Mouse (Mus musculus): ENCODE measurements at regions not wholly inside any gene's neighbourhood (a gene's known extent, or its start where the extent isn't known, plus 50 kb on each side); places are given as distances from the start of the nearest gene placed in this dataset.

GRCm38 (mm10) chr7:115333046-115333577 is 589.6 kb downstream of the Insc start:
- no peak for ATAC-seq (ENCODE audit: low FRiP score)

GRCm38 (mm10) chr7:115335051-115335450 is 591.6 kb downstream of the Insc start:
- no peaks in the 10 kb centered on the region for H3K36me3 ChIP-seq (replicated peaks)
- no peak overlapping the region for H3K27ac ChIP-seq
- H3K4me2 ChIP-seq, result no peak overlapping the region
- no peak for ATAC-seq (ENCODE audit: low FRiP score)
- H3K4me3 ChIP-seq (replicated peaks), result no peak overlapping the region
- 0 out of 2 replicates have a peak, but pooled peaks cover 2% of the 10 kb centered on the region for H3K9me3 ChIP-seq
- WGBS, result 96% methylated on average over 3 of the region's 3 CpGs
- no peaks in the 10 kb centered on the region for H3K27me3 ChIP-seq
- no peak overlapping the region for H3K9ac ChIP-seq
- H3K4me1 ChIP-seq, result 0 out of 2 replicates have a peak, but pooled peaks cover 2% of the 10 kb centered on the region

More at GRCm38 (mm10) chr7:115333046-115333577, 589.6 kb downstream of the Insc start:
- H3K4me1 ChIP-seq, result no peaks in the 10 kb centered on the region
- H3K27ac ChIP-seq, result no peak overlapping the region
- H3K4me3 ChIP-seq (replicated peaks), result no peak overlapping the region
- no peaks in the 10 kb centered on the region for H3K36me3 ChIP-seq (replicated peaks)
- H3K4me2 ChIP-seq, result no peak overlapping the region
- no peaks in the 10 kb centered on the region for H3K27me3 ChIP-seq
- 0 out of 2 replicates have a peak, but pooled peaks cover 2% of the 10 kb centered on the region for H3K9me3 ChIP-seq
- H3K9ac ChIP-seq, result no peak overlapping the region
- WGBS, result 83% methylated on average over 1 of the region's 1 CpGs

- H3K27me3 ChIP-seq, result no peaks in the 10 kb centered on the region
- 68% methylated on average over 7 of the region's 7 CpGs for WGBS
- H3K36me3 ChIP-seq (replicated peaks), result no peaks in the 10 kb centered on the region
- ATAC-seq (ENCODE audit: low FRiP score), result no peak
- no peak overlapping the region for H3K9ac ChIP-seq
- H3K4me3 ChIP-seq (replicated peaks), result no peak overlapping the region
- no peak overlapping the region for H3K4me2 ChIP-seq
- 0 out of 2 replicates have a peak, but pooled peaks cover 4% of the 10 kb centered on the region for H3K4me1 ChIP-seq
- 0 out of 2 replicates have a peak, but pooled peaks cover 2% of the 10 kb centered on the region for H3K9me3 ChIP-seq
- H3K27ac ChIP-seq, result no peak overlapping the region
These were observed 596.7 kb downstream of the Insc start for GRCm38 (mm10) chr7:115340155-115340554.

GRCm38 (mm10) chr7:115341007-115341406 is 597.5 kb downstream of the Insc start:
- no peak overlapping the region for H3K4me2 ChIP-seq
- H3K4me1 ChIP-seq, result 0 out of 2 replicates have a peak, but pooled peaks cover 4% of the 10 kb centered on the region
- H3K9me3 ChIP-seq, result 0 out of 2 replicates have a peak, but pooled peaks cover 2% of the 10 kb centered on the region
- no peaks in the 10 kb centered on the region for H3K27me3 ChIP-seq
- no peak overlapping the region for H3K9ac ChIP-seq
- 80% methylated on average over 4 of the region's 4 CpGs for WGBS
- no peak for ATAC-seq (ENCODE audit: low FRiP score)
- no peak overlapping the region for H3K27ac ChIP-seq
- no peaks in the 10 kb centered on the region for H3K36me3 ChIP-seq (replicated peaks)
- H3K4me3 ChIP-seq (replicated peaks), result no peak overlapping the region

DNA sequence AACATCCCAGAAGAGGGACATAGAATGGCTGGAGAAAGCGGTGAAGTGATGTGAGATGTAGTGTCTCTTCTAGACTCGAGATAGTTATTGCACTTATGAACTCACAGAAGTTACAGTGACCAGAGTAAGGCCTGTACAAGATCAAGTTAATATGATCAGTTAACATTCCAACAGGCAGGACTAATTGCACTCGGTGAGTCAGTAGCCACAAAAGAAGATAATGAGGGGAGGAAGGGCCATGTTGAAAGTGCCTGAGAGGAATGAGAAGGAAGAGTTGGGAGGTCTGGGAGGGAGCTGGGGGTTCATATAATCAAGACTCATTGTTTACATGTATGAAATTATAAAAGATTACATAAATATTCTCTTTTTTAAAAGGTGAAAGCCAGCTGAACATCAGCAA is 602.3 kb downstream of the Insc start:
- no peak for ATAC-seq (ENCODE audit: low FRiP score)
- no peak overlapping the region for H3K4me3 ChIP-seq (replicated peaks)
- H3K4me1 ChIP-seq, result no peaks in the 10 kb centered on the region

DNA sequence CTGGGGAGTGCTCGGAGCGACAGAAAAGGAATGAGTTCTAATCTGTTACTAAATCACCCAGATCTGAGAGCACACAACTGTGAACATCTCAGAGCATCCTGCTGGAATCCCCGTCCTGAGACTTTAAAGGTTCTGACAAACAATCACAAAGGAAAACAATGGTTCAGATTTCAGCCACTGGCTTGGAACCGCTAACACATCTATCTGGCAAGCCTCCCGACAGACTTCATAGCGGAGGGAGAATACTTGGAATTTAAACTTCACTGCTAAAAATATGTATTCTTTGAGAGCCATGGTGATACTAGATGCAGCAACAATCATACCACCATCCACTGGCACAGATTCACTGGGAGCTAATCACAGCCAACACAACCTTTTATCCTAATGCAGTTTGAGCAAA is 615.2 kb downstream of the Insc start:
- H3K9ac ChIP-seq, result no peak overlapping the region
- H3K27me3 ChIP-seq, result no peaks in the 10 kb centered on the region
- no peaks in the 10 kb centered on the region for H3K4me1 ChIP-seq
- WGBS, result 79% methylated on average over 6 of the region's 6 CpGs
- H3K4me2 ChIP-seq, result no peak overlapping the region
- H3K9me3 ChIP-seq, result no peaks in the 10 kb centered on the region
- no peak overlapping the region for H3K4me3 ChIP-seq (replicated peaks)
- H3K36me3 ChIP-seq (replicated peaks), result no peaks in the 10 kb centered on the region
- H3K27ac ChIP-seq, result no peak overlapping the region
- no peak for ATAC-seq (ENCODE audit: low FRiP score)

More for the DNA sequence above, 602.3 kb downstream of the Insc start:
- Histone ChIP-seq H3K9ac (no peak overlapping the region), H3K4me2 (no peak overlapping the region), H3K27ac (no peak overlapping the region), H3K9me3 (no peaks in the 10 kb centered on the region), H3K36me3 (replicated peaks) (no peaks in the 10 kb centered on the region), H3K27me3 (no peaks in the 10 kb centered on the region)
- 81% methylated on average over 3 of the region's 3 CpGs for WGBS

DNA sequence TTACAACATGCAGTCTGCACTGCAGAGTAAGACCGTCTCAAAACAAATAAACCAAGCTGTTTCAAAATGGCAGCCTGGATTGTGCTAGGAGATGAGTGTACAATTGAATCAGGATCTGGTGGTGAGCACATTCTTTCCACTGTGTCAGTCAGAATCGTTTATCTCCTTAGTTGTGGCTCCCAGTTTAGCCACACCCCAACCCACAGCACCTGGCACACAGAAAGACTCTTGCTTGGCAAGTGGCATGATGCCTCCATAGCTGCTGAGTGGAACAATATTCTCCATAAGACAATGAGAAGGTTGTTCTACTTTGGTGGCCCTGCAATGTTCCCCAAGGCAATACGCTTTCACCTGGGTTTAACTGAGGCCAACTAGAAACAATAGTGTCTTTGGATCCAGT is 616.6 kb downstream of the Insc start:
- ATAC-seq (ENCODE audit: low FRiP score), result no peak
- Histone ChIP-seq H3K4me3 (replicated peaks) (no peak overlapping the region), H3K27me3 (no peaks in the 10 kb centered on the region)

DNA sequence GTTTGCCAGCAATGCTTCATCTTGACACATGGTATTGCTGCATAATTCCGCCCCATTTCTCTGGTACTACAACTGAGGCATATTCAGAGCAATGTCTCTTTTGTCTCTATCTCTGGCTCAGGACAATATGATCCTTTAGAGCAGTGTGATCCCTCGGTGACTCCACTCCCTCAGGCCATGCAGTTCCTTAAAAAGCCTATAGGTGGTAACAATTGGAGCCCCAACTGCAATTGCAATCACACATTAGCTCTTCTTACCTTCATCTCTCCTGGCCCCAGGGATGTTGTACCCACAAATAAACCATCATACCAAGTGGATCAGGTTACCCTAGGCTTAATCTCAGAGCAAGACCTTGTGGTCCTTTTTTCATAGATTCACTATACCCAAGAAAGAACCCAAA is 618.6 kb downstream of the Insc start:
- 87% methylated on average over 2 of the region's 2 CpGs for WGBS
- H3K9ac ChIP-seq, result no peak overlapping the region
- peaks cover 3% of the 10 kb centered on the region; the same call in 1 of the 2 replicates for H3K4me1 ChIP-seq
- no peak overlapping the region for H3K4me3 ChIP-seq (replicated peaks)
- H3K27me3 ChIP-seq, result 0 out of 2 replicates have a peak, but pooled peaks cover 5% of the 10 kb centered on the region
- H3K36me3 ChIP-seq (replicated peaks), result no peaks in the 10 kb centered on the region
- H3K4me2 ChIP-seq, result no peak overlapping the region
- no peaks in the 10 kb centered on the region for H3K9me3 ChIP-seq
- no peak for ATAC-seq (ENCODE audit: low FRiP score)
- no peak overlapping the region for H3K27ac ChIP-seq

More for the DNA sequence above, 616.6 kb downstream of the Insc start:
- Histone ChIP-seq H3K9me3 (no peaks in the 10 kb centered on the region), H3K4me2 (no peak overlapping the region), H3K9ac (no peak overlapping the region), H3K36me3 (replicated peaks) (no peaks in the 10 kb centered on the region), H3K27ac (no peak overlapping the region), H3K4me1 (no peaks in the 10 kb centered on the region)
- 88% methylated on average over 3 of the region's 3 CpGs for WGBS

DNA sequence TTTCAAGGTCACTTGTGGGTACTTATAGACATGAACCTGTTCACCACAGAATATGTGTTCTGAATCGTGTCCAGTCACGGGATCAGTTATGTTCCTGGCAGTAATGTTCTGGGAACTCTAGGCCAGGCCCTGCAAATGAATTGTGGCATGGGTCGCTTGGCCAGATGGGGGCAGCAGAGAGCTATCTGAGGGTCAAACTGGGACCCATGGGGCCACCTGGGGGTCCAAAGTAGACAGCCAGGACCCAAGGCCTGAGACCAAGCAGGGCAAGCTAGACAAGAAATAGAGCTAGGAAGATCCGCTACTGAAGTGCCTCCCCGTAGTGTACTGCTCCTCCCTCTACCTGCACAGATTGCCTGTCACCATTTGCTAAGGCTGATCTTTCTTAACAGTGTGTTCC is 623.4 kb downstream of the Insc start:
- no peak overlapping the region for H3K4me2 ChIP-seq
- WGBS, result 28% methylated on average over 5 of the region's 5 CpGs
- H3K36me3 ChIP-seq (replicated peaks), result no peaks in the 10 kb centered on the region
- H3K4me3 ChIP-seq (replicated peaks), result no peak overlapping the region
- 0 out of 2 replicates have a peak, but pooled peaks cover 5% of the 10 kb centered on the region for H3K27me3 ChIP-seq
- 0 out of 2 replicates have a peak, but pooled peaks have one; percentile 44 for ATAC-seq (ENCODE audit: low FRiP score)
- H3K9me3 ChIP-seq, result no peaks in the 10 kb centered on the region
- H3K4me1 ChIP-seq, result peaks cover 9% of the 10 kb centered on the region; the same call in 1 of the 2 replicates
- H3K27ac ChIP-seq, result no peak overlapping the region
- no peak overlapping the region for H3K9ac ChIP-seq

GRCm38 (mm10) chr7:115371143-115371542 is 627.6 kb downstream of the Insc start:
- ATAC-seq (ENCODE audit: low FRiP score), result peak; percentile 36; the same call in 1 of the 2 replicates
- H3K36me3 ChIP-seq (replicated peaks), result no peaks in the 10 kb centered on the region
- H3K4me1 ChIP-seq, result peaks cover 9% of the 10 kb centered on the region; the same call in 1 of the 2 replicates
- H3K9me3 ChIP-seq, result no peaks in the 10 kb centered on the region
- no peak overlapping the region for H3K9ac ChIP-seq
- H3K27me3 ChIP-seq, result 0 out of 2 replicates have a peak, but pooled peaks cover 4% of the 10 kb centered on the region
- WGBS, result 45% methylated on average over 9 of the region's 9 CpGs
- peak overlapping the region; percentile 32; the same call in 1 of the 2 replicates for H3K27ac ChIP-seq
- no peak overlapping the region for H3K4me2 ChIP-seq
- no peak overlapping the region for H3K4me3 ChIP-seq (replicated peaks)

DNA sequence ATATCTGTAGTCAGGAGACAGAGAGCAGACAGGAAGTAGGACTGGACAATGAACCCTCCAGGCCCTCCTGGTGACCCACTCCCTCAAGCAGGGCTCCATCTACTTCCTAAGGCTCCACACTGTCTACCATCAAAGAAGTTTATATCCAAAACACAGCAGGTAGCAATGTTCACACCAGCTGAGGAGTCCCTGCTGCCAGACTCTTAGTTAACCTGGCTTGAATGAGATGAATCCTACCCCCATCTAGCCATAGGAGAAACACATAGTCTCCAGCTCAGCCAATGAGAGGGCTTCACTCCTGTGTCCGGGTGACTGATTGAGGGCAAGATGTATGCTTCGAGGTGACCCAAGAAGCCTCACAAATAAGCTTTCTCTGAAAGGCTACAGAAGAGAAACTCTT is 629.4 kb downstream of the Insc start:
- Histone ChIP-seq H3K4me1 (peaks cover 5% of the 10 kb centered on the region; the same call in 1 of the 2 replicates), H3K9me3 (no peaks in the 10 kb centered on the region), H3K4me3 (replicated peaks) (no peak overlapping the region), H3K36me3 (replicated peaks) (no peaks in the 10 kb centered on the region), H3K27ac (no peak overlapping the region), H3K9ac (no peak overlapping the region), H3K27me3 (no peaks in the 10 kb centered on the region), H3K4me2 (no peak overlapping the region)
- ATAC-seq (ENCODE audit: low FRiP score), result no peak
- WGBS, result 67% methylated on average over 2 of the region's 2 CpGs

DNA sequence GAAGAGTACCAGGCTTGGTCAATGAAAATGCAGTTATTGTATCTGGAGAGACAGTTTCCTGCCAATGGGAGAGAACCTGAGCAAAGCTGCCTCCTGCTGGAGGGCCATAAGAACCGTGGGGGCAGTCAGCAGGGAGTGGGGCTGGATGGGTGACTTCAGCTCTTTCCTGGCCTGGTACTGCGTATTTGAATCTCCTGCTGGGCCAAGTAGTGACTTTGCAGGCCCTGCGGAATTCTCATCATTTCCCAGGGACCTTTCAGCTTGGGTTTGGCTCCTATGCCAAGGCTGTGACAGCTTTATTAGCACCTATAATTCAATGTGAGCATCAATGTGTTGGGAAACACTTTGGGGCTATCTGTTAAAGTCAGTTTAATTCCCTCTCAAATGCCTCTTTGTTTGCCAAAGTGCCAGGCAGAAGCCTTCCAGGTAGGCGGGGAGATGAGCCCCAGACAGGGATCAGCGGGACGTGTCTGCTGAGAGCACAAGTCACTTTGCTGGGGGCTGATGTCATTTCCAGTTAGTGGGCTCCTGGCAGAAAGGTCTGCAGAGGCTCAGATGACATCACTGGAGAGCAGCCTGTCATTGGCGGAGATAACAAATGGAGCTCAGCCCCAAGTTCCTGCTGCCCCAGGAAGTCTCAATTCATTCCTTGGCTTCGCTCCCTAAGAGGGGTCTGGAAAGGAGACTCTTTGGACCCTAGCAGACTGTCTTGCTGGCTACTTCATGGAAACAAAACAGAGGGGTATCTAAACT is 630.5 kb downstream of the Insc start:
- 76% methylated on average over 8 of the region's 8 CpGs for WGBS
- H3K27me3 ChIP-seq, result no peaks in the 10 kb centered on the region
- no peak overlapping the region for H3K27ac ChIP-seq
- no peak overlapping the region for H3K9ac ChIP-seq
- ATAC-seq (ENCODE audit: low FRiP score), result no peak
- no peak overlapping the region for H3K4me3 ChIP-seq (replicated peaks)
- H3K4me1 ChIP-seq, result peaks cover 5% of the 10 kb centered on the region; the same call in 1 of the 2 replicates
- H3K9me3 ChIP-seq, result no peaks in the 10 kb centered on the region
- H3K36me3 ChIP-seq (replicated peaks), result no peaks in the 10 kb centered on the region
- no peak overlapping the region for H3K4me2 ChIP-seq
